Mouse (Mus musculus) E14TG2a.4 (cell line): ENCODE measurements around the gene Sart3.

Experiments
- CTCF ChIP-seq: conservative IDR thresholded peaks from 2 replicates; pipeline ENCODE4 v1.5.1; 2014; ENCODE audit warnings: low read length
- NANOG ChIP-seq: IDR thresholded peaks from 2 replicates; pipeline ENCODE4 v1.6.1; 2014; ENCODE audit warnings: borderline replicate concordance, low read length, mixed read lengths
- POU5F1 ChIP-seq: IDR thresholded peaks from 2 replicates; pipeline ENCODE4 v1.6.1; 2014; ENCODE audit warnings: low read length, borderline replicate concordance

GRCm38 (mm10) chr5:113723567-113724237 lies 48.6 kb downstream of the Sart3 start:
- TF ChIP-seq CTCF (no peak), NANOG (no peak), POU5F1 (no peak)
